Mouse (Mus musculus): ENCODE measurements around the gene Hdac4. TPM values are rescaled to one million over a fixed set of nuclear protein-coding genes. Genes with fewer than 3 reads are reported as not detected.

Gene Hdac4
- total RNA-seq (2023), result 113 TPM

GRCm38 (mm10) chr1:92195360-92196149 lies at the start of gene Hdac4:
Gene Hdac4, minus strand, starts transcription at chr1:92195699.

Data from CD4-positive naive resting alpha-beta T cell, adult 76 days (primary cell).